Mouse (Mus musculus) thymus, postnatal 10 days (tissue): Measurements from ENCODE around the gene Tulp1.
"Not testable (repeated sequence)": the region's sequence is repeated elsewhere in the genome, so short reads cannot be mapped to it uniquely, and the experiment has no call there.

Source experiments
- DNase-seq, 2 experiments: peaks; one replicate each; pipeline ENCODE4 v3.0.0; 2021; ENCODE audit warnings: low spot score in 2 of 2

Gene Tulp1

DNA sequence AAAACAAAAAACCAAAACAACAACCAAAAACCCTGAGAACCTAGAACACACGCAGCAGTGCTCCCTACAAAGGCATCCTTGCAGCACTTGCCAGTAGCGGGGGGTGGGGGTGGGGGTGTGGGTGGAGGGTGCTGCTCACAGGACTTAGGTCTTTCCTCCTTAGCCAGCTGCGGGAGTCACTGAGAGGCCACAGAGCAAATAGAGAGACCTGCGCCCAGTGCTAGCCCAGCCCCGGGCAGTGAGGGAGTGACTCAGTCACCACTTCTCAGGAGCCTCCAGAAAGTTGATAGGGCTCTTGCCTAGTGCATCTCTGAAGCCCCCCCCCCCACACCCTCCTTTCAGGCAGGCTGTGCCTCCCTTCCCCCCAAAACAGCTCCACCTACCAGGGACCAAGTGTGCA is 4.0 kb upstream of the Tulp1 start:
- no peak for DNase-seq

DNA sequence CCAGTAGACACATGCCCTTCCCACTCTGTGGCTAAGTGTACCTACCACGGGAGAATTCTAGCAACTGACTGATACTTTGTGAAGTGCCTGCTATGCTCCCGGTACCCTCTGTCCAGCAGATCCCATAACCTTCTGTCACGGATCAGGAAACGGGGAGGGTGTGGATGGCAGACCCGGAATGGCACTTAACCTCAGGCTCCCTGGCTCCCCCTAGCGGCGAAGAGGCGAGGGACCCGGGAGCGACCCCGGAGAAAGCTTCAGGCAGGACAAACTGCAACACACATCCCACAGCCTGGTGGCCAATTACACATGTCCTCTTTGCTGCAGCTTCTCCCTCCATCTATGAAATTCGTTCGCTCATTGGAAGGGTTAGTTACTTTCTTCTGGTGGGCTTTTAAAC is 3.4 kb upstream of the Tulp1 start:
- peak; percentile 55 to 90 for DNase-seq

DNA sequence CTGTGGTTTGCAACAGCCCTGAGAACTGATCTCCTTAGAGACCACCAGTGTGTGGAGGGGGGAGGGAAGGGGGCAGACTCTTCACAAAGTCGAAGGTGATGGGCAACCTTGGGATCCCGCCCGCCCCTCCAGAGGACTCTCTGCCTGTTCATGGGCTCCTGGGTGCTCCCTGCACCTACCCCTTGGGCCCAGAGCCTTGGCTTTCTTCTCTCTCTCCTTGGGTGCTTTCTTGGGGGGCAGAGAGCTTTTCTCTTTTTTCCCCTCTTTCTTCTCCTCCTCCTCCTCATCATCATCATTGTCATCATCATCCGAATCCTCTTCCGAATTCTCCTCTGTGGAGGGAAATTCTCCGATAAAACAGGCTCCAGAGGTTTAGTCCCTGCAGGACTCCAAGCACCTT is 1.5 kb downstream of the Tulp1 start:
- DNase-seq = no peak

DNA sequence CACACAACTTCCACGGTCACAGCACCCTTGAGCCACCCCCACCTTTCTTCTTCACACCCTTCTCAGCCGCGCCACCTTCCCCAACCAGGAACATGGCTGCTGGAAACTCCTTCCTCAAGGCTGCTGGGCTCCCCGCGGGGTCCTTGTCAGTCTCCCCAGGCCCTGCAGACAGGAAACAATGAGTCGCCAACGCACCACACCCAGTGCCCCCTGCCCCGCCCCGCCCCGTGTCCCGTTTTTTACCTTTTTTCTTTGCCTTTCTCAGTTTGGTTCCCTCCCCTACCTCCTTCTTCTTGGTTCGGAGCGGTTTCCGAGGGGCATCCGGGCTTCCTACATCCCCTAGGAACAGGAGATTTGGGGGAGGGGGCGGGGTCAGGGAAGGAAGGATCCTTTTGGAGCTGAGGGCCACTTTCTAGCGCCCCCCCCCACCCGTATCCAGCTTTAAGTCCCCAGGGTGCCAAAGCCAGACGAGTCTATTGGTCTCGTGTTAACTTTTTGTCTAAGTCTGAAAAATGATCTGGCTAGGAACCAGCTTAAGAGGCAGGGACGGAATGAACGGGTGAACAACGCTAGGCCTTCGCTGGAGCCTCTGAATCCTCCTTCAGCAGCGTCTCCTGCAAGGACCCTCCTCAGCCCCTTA is 2.2 kb downstream of the Tulp1 start:
- DNase-seq = no peak

DNA sequence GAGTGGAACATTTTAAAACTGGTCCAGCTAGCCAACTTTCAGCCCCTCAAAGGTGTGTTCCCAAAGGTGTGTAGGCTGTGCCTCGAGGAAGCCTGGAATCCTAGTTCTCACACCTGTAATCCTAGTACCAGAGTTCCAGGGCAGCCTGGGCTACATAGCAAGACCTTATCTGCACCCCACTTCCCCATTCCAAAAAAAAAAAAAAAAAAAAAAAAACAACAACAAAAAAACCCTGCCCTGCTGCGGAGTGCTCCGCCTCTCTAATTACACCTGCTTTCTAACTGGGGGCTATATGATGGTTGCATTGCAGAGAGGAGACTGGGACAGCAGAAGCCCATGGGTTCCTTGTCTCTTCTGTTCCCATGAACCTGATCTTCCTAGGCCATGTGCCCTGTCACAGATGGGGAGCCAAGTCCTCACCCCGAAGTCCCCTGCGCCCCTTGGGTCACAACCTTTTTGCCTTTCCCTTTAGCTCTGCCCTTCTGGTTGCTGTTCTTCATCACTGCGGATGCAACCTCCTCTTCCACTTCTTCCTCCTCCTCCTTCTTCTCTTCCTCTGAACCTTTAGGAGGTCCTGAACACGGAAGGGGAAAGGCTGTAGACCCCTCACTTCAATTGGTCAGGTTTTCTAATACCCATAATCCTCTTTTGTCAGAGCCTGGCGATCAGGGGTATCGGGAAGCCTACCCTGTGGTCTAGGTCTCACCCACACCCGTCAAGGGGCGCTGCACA is 2.9 kb downstream of the Tulp1 start:
- no peak for DNase-seq

DNA sequence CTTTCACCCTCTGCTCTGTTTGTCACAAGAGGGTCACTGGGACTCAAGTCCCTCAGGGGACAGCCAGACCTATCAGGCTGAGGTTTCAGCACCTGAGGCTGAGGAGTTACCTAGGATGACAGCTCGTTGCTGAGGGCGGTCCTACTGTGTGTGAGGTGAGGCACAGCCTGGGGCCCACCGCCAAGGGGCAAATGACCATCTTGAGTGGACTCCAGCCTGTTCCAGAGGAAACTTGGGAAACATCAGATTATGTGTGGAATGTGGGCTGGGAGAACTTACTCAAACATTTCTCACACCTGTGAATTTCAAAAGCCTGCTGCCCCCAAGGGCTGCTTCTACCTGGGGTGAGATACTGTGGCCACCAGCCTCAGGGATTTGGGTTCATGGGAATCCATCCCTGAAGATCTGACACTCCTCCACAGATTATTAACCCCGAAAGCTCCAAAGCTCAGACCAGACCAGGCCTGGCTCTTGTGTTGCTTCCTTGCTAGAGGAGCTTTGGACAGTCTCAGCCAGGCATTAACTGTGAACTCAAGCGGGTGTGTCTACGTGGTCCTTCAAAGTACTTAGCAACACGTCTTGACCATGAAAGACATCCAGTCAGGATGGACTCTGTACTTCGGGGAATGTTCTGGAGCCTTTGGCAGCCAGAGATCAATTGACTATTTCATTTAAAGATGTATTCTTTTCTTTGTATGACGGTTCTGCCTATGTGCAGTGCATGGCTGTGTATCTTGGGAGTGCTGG is 4.3 kb downstream of the Tulp1 start:
- no peak for DNase-seq

DNA sequence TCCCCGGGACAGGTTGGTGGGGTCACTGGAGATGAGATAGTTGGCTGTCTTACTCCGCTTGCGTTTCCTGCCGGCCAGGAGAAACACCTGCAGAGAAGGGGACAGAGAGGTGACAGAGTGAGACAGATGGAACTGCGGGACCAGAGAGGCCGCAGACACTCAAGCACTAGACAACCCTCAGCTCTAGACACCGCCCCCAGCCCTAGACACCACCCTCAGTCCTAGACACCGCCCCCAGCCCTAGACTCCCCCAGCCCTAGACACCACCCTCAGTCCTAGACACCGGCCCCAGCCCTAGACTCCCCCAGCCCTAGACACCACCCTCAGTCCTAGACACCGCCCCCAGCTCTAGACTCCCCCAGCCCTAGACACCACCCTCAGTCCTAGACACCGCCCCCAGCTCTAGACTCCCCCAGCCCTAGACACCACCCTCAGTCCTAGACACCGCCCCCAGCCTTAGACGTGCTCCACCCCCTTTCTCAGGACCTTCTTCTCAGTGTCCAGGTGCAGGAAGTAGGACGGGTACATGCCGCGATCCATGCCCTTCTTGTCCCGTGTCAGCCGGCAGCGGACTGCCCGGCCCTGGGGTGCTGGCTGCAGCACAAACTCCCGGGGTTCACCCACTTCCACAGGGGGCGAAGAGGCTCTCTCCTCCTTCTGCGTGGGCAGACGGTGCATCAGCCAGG is 6.3 kb downstream of the Tulp1 start:
- DNase-seq = not testable (repeated sequence)

DNA sequence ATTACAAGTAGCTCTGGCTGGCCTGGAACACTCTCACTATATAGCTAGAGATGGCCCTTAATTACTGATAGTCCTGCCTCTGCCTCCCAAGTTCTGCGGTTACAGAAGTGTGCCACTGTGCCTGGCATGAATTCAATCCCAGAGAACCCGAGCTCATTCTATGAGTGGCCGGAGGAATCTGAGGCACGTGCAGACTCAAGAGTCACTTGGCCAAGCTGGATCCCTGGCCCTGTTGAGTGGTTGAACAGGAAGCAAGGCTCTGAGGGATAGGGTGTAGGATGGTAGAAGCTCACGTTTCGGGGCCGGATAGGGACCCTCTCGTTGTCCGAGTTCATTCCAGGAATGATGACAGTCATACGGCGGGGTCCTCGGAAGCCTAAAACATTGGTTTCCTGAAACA is 9.2 kb downstream of the Tulp1 start:
- no peak for DNase-seq

DNA sequence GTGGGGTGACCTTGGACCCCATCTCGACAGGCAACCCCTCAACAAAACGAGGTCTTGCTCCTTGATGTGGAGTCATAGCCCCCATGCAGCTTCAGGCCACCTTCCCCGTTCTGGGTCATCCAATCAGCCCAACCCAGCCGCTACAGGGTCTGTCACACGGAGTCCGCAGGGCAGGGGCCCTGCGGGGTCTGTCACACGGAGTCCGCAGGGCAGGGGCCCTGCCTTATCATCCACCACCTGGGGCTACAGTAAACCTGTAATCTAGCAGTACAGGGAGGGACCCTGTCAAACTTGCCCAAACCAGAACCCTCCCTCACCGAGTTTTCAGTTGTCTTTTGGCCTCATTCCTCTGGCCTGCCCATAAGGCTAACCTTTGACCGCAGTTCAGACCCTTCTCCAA is 13.0 kb downstream of the Tulp1 start:
- DNase-seq = no peak

DNA sequence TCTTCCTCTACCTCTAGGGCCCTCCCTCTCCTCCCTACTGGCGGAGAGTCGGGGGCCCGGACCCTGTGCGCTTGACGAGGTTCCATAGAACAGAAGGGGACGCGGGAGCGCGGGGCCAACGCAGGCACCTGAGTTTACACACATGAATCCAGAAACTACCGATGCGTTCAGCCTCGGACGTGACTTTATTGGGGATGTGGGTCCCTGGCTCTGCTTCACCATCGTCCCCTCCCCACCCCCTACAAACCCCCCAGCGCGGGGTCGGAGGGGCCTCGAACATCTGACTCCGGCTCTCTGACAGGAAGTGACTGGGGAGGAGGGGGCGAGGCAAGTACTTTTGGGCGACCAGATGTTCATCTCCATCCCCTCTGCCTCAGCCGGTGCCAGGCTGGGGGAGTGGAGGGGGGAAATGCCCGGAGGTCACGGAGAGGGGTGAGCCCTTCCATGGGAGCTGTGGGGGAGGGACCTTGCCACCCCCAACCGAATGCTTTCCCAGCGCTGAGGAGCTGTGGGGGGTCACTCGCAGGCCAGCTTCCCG is 13.6 kb downstream of the Tulp1 start:
- peak; percentile 36 to 41 for DNase-seq

DNA sequence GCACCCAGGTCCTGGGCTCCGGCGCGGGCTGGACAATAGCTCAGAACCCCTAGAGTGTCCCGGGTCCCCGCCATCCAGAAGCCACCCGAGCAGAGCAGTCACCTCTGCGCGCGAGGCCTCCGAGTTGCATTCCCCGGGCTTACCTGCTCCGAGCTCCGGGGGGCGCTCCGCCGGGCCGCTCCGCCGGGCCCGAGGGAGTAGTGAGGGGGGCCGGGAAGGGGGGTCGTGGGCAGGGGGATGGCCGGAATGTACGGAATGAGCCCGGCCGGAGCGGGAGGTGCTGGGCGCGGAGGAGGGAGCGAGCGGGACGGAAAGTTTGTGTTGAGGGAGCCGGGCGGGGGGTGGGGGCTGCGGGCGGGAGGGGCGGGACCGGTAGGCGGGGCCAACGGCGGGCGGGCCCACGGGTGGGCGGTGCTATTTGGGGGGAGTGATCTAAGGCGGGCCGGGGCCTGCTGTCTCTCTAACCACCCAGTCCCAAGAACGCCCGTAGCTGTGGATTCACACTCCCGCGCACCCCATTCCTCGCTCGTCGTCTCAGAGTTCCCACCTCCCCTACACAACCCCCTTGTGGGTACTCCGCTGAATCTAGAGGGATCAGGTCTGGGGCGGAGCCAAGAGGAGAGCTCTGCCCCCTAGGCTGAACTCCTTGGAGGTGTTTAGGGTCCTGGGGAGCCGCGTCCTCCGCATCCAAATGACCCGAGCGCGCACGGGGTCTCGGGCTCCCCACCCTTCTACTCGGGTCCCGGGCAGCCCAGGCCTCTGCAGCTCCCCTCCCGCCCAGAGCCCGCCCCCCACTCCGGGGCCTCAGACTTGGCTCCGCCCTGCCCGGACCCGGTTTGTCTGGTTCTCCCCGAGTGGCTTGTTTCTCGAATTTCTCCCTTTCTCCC is 14.3 kb downstream of the Tulp1 start, which contains the start of gene Tead3:
Gene Tead3 (minus strand): TSS at position 352 of the 887 bp plus-strand sequence.
- peak; percentile 66 to 83 for DNase-seq

DNA sequence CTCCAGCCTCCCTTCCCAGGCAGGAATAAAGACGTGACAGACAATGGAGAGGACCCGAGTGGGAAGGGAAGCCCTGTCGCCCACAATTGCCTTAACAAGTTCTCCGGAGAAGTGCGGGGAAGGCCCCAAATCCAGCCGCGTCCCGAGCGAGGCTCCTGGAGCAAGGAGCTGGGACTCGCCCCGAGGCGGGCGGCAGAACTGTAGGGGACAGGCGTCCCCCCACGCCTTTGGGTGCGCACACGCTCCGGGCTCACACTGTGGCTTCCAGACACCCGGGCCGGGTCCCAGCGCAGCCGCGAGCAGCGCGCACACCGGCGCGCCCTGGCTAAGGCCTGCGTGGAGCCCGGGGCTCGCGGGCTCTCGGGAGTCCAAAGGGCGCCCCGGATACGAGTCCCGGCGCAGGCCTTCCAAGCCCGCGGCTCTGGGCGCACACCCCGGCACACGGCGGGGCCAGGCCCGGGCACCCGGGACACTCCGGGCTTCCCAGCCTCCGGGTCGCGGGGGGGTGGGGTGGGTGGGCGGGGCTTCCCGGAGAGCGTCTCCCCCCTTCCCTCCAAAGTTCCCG is 15.0 kb downstream of the Tulp1 start:
- peak in 1 of 2 experiments; percentile 35 for DNase-seq

DNA sequence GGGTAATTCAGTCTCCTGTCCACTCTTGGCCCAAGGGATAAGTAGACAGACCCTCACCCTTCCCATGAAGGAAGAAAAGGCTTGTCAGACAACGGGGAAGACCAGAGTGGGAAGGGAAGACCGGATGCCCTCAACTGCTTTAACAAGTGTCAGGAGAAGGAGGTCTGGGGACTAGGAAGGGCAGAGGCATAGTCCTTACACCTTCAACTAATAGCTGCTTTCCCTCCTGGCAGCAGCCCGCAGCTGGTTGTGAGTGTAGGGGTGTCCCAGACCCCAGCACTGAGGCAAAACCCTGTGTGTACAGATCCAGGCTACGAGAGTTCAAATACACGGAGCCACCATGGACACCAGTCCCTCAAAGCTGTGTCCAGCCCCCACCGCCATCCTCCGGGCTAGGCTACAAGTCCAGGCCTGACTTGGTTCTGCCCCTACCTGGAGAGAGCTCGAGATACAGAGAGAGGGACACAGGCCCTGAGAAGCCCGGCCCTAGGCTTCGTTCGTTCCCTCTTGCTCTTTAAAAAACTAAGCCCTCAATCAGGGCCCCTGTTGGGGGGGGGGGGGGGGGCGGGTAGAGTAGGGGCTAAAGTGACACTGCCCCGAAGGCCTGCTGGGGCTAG is 15.7 kb downstream of the Tulp1 start:
- DNase-seq = no peak

DNA sequence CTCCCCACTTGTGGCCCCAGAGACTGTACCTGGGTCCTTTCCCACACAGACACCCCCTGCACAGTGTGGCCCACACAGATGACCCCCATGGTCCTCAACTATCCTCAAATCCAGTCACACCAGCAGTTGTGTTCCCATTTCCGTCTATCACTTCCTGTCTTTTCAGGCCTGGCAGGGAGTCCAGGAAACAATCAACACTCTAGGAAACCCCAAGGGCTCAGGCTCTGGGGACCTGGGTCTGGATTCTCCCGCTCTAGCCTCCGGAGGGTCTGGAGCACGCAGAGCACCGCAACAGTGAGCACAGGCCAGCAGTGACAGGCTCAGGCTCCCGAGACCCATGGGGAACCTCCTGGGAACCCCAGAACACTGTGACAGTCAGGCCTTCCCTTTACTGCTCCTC is 16.8 kb downstream of the Tulp1 start:
- no peak for DNase-seq

DNA sequence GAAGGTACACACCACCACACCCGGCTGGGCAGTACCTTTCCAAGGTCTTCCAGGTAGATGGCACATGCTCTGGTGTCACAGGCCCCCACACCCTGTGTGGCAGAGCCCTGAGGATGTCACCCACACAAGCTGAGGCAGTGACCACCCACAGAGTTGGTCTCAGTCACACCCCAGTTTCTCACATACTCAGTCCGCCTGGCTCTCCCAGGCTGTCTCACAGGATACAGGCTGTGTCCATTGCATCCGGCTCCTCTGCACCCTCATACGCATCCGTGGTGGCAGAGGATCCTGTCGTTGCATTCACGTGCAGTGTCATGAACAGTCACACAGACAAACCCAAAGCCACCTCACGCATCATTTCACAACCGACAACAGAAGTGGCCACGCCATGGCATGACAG is 17.7 kb downstream of the Tulp1 start:
- DNase-seq = no peak

DNA sequence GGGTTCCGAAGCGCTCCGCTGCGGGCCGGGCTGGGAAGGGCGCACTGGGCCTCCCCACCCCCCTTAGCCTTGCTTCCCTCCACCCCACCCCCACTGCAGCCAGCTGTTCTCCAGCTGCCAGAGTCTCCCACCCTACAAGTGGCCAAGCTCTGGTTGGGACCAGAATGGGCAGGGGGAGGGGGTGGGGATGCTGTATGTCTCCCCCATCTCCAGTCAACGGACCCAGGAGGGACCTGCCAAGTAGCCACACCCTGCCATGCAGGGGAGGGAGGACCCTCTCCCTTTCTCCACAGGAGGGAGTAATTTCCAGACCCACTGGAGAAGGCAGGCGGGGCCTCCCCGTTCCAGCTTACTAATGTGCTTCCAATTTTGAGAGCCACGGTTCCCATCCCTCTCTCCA is 19.1 kb downstream of the Tulp1 start:
- DNase-seq = no peak

DNA sequence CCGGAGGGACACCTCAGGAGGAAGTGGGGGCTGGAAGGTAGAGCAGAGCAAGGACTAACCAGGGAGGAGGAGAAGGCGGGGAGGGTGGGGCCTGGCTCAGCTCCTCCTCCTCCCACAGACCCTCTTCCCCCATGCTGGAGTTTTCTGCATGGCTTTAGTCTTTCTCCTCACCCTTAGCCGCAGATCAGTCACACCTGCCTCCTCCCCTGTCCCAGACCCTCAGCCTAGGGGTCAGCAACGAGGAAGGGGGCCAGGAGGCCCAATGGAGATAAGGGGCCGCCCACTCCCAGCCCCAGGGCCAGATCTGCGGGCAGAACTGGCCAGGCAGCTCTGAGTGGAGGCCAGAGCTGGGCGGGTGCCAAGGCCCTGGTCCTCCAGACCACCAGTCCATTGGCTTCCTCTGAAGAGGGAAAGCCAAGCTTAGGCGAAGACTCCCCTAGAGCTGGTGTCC is 19.7 kb downstream of the Tulp1 start:
- no peak for DNase-seq

DNA sequence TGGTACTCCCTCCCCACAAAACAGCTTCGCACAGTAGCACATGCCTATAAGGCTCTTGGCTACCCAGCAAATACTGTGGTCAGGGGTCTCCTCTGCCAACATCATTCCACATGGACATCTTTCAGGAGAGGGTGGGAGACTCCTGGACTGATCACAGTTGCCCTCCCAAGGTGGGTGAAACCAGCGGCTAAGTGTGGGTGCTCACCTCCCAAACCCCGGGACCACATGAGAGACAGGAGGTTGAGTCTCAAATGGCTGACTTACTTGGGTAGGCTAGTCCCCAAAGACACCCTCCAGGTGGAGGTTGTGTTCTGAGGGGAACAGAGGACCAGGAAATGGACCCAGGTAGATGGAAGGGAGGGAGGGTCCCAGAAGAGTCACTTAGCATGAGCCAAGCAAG is 20.4 kb downstream of the Tulp1 start:
- no peak for DNase-seq

DNA sequence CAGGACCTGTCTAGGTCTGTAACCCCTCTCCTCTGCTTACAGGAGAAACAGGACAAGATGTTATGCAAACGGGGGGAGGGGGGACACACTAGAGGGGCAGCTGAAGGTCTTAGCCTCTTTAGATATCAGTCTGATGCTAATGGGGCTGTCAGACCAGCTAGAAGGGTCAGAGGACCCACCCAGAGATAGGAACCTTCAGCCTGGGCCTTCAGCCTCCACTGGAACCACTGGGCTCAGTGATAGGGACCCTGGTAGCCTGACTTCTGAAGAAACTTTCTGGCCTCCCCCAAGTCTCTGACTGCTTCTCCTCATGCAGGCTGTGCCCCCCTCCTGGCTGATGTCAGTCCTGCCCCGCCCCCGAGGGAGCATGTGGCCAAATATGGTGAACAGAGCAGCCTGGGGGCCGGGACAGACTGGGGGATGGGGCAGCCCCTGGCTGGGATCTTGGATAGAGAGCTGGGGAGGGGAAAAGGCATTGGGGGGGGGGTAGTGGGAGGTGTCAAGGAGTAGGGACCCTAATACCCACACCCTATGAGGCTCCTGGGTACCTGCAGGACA is 20.9 kb downstream of the Tulp1 start:
- no peak for DNase-seq

DNA sequence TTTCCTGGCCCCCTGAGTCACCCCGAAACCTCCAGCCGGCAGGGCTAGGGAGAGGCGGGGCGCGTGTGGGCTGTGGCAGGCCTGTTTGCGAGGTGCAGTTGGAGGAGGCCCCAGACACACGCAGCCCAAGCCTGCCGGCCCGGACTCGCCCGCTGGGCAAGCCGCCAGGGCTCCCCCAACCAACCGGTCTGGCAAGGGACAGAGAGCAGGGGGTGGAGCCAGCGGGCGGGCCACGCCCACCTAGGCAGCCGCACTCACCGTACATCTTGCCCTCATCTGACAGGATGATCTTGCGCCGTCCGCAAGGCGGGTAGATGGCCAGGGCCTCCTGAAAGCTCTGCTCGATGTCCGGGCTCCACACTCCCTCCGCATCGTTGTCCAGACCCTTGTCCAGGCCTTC is 23.9 kb downstream of the Tulp1 start:
- DNase-seq = no peak
